Mouse (Mus musculus): ENCODE results near the gene Fxn. TPM values are rescaled to one million over a fixed set of nuclear protein-coding genes. Genes with fewer than 3 reads are reported as not detected.
A peak's percentile ranks its signal among the peaks of the same experiment; 100 is the strongest.

The Fxn gene
- total RNA-seq, 2 experiments from 2014 or later = 7.4 to 8.8 TPM

DNA sequence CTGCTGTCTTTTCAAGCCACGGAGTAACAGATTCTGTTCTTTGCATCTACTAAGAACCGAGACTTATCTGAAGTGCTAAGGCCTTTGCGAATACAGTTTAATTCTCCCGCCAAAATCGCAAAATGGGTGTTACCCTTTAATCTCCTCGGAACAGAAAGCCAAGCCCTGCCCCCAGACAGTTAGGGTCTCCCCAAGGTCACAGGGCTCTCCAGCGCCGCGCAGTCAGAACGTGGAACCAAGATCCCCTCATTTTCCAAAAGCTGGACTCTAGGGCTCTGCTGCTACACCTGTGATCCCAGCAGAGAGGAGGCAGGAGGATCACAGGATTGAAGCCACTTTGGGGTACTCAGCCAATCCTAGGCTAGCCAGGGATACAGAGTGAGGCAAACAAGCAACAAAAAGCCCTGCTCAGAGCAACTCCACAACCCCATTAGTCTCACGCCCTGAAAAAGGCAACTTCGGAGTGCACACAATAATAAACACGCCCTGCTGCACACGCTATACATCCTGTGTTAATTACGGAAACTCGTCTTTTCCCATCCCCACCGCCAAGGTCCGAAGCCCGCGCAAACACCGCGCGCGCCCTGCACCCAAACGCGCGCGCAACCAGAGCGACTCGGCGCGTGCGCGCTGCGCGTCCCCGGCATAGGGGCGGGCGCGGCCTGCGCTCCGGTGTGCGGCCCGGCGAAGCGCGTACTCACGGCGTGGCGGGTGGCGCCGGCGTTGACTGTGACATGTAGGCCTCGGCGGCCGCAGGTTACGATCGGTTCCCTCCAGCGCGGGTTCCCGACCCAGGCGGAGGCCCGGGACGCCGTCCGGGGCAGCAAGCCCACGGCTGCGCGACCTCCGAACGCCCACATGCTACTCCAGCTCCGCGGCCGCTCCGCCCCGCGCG, 452 bp downstream of the Fxn start:
- Histone ChIP-seq H3K27ac (peak overlapping the region; percentile 97), H3K4me3 (peak overlapping the region; percentile 68)
- DNase-seq (ENCODE audit: low spot score in 2 of 2) = peak in 1 of 2 experiments; percentile 68
- TF ChIP-seq CTCF (conservative IDR thresholded peaks at IDR 0.05) = peak; percentile 82

DNA sequence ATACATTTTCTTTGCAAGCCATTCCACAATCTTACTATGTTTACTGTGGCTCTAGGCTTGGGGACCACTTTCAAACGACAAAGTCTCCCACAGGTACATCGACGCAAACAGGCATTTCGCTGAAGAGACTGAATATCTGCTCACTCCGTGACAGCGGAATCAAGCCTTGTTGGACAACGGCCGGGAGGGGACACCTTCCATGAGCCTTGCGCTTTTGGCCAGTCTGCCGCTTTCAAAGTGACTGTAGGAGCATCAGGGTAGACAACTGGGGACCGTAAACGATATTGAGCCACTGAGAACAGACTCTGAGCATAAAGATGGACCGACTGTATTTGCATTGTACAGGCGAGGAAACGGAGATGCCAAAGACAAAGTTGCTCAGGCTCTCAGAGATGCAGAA, 1.5 kb downstream of the Fxn start:
- no peak for DNase-seq (ENCODE audit: low spot score in 2 of 2)
- no peak overlapping the region for H3K27ac ChIP-seq
- H3K4me3 ChIP-seq = no peak overlapping the region
- TF ChIP-seq CTCF (conservative IDR thresholded peaks at IDR 0.05) = no peak

DNA sequence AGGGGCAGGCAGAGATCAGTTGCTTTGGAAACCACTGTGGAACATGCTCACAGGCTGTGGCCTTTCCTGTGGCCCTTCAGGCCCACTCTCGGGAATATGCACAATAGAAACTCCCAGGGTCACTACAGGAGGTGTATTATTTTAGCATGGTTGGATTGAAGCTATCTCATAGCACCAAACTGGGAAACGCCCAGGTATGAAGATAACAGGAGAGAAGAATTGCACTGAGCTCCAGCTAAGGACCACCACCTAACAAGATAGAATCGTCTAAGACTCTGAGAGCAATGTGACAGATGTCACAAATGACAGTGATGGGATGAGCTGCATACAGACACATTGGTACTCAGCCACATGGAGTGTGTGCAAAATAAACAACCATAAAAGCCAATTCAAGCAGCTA, 6.1 kb downstream of the Fxn start:
- H3K4me3 ChIP-seq = no peak overlapping the region
- no peak overlapping the region for H3K27ac ChIP-seq
- no peak for DNase-seq (ENCODE audit: low spot score in 2 of 2)
- TF ChIP-seq CTCF (conservative IDR thresholded peaks at IDR 0.05) = no peak

DNA sequence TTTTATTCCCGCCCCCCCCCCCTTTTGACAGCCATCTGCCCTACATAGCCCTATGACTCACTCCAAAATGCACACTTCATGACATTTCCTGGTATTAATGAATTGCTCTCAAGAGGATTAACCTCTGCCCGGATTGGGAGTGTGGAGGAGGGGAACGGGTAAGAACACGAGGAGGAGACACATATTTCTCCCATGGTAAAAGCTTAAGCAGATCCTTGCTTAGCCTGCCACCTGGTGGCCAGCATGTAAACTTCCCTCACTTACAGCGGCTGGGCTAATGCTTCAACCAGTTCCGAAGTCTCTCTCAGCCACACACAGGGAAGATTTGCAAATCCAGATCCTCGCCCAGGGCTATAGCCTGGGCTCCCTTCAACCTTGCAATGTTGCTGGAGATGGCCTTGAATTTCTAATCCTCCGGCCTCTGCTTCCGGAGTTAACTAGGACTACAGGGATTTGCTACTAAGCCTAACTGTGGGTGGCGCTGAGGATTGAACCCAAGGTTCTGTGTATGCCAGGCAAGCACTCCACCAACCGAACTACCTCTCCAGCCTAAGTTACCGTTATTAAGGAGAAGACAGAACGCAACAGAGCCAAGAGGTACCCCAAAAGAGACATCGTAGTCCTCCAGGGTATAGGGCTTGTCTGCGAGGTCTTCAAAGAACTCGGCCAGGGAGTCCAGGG, 8.5 kb downstream of the Fxn start:
- DNase-seq (ENCODE audit: low spot score in 2 of 2) = peak; percentile 84 to 89
- peak overlapping the region; percentile 40 for H3K4me3 ChIP-seq
- H3K27ac ChIP-seq = peak overlapping the region; percentile 65; the same call in 1 of the 2 replicates
- peak; percentile 93 for TF ChIP-seq CTCF (conservative IDR thresholded peaks at IDR 0.05)

DNA sequence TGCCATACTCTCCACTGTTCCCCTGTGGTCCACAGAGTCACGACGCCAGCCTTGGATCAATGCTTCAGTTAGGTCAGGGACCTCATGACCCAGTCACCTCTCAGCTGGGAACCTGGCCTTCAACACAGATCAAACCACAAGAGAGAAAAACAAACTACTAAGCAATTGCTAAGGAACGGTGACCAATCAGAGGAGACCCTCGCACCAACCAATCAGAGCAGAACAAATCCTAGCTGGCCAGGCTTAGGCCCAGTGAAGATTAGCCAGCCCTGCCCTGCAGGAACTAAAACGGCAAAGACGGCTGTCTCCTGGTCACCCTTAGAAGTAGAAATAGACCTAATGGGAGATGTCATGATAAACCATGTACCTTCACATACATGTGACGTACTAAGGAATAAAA, 9.1 kb downstream of the Fxn start:
- Histone ChIP-seq H3K27ac (peak overlapping the region; percentile 65; the same call in 1 of the 2 replicates), H3K4me3 (peak overlapping the region; percentile 40)
- peak in 1 of 2 experiments; percentile 32 for DNase-seq (ENCODE audit: low spot score in 2 of 2)
- TF ChIP-seq CTCF (conservative IDR thresholded peaks at IDR 0.05) = no peak

DNA sequence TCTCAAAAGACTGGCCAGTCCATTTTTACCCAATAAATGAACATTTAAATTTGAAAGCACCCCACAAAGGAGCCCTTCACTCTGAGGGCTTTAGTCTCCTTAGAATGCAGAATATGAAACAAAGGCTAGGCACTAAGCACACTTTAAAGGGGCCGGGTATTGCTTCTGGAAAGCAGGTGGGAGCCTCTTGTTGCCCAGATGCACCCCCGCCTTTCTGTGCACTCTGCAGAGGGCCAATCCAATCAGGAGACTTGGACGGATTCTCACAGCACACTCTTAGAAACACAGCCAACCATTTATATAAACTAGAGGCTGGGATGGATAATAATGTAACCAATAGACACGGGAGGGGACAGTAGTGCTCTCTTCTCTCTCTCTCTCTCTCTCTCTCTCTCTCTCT, 11.9 kb downstream of the Fxn start:
- TF ChIP-seq CTCF (conservative IDR thresholded peaks at IDR 0.05) = no peak
- no peak for DNase-seq (ENCODE audit: low spot score in 2 of 2)
- peak overlapping the region; percentile 64 for H3K27ac ChIP-seq
- no peak overlapping the region for H3K4me3 ChIP-seq

DNA sequence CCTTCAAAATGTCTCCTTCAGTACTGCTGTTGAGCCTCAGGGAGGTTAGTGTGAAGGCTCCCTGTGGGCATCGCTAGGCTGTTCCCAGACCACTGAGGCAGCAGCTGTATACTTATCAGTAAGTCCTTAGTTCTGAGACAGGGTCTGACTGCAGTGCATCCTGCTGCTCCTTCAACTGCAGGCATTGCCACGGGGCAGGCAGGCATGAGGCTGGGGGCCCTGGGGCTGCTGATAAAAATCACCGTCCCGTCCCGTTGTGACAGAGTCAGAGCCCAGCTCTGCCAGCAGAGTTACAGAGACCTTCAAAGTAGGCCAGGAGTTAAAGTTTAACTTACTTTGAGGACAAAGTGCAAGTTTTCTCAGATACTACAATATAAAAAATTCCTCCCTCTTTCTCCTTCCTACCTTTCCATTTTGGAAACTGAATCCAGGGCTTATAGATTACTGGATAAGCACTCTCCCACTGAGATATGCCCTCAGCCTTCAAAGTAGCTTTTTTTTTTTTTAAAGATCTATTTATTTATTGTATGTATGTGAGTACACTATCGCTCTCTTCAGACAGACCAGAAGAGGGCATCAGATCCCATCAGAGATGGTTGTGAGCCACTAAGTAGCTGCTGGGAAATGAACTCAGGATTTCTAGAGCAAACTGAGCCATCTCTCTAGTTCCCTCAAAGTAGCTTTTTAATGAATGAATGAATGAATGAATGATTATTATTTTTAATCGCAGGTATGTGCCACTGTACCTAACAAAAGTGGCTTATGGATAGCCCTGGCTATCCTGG, 14.2 kb downstream of the Fxn start:
- no peak overlapping the region for H3K27ac ChIP-seq
- TF ChIP-seq CTCF (conservative IDR thresholded peaks at IDR 0.05) = peak; percentile 29; the same call in 1 of the 2 replicates
- DNase-seq (ENCODE audit: low spot score in 2 of 2) = no peak

DNA sequence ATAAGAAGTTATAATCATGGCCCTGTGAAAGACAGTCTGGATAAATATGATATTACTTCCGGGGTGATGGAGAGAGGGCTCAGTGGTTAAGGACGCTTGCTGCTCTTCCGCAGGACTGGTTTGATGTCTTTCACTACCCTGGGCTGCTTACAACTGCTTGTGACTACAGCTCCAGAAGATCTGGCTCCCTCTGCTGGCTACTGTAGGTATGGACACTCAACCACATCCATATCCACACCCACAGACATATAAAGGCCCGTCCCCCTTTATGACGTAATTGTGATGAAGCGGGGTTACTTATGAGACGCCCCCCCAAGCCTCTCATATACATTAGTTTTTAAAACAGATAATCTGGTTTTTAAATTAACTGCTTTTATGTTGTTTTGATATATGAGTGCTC, 15.4 kb downstream of the Fxn start:
- H3K27ac ChIP-seq = no peak overlapping the region
- peak; percentile 68 to 83 for DNase-seq (ENCODE audit: low spot score in 2 of 2)
- TF ChIP-seq CTCF (conservative IDR thresholded peaks at IDR 0.05) = peak; percentile 90
- H3K4me3 ChIP-seq = no peak overlapping the region

More for the DNA sequence above, 14.2 kb downstream of the Fxn start:
- H3K4me3 ChIP-seq = no peak overlapping the region

DNA sequence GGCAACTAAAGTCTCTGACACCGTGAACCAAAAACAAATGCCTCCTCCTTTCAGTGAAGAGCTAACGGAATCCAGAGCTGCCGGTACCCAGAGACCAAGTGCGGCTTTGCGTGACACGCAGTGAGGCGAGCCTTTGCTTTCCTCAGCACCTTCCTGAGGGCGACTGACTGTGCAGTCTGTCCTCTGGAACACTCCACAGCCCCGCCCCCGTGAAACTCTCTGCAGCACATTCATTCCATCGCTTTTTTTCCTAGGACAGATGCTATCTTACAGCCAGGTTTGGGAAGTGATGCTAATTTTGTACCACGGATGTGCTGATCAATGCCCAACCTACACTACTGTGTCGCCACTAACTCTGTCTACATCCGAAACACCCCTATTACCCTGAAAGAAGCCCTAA, 17.7 kb downstream of the Fxn start:
- DNase-seq (ENCODE audit: low spot score in 2 of 2) = no peak
- no peak for TF ChIP-seq CTCF (conservative IDR thresholded peaks at IDR 0.05)
- no peak overlapping the region for H3K4me3 ChIP-seq
- no peak overlapping the region for H3K27ac ChIP-seq

DNA sequence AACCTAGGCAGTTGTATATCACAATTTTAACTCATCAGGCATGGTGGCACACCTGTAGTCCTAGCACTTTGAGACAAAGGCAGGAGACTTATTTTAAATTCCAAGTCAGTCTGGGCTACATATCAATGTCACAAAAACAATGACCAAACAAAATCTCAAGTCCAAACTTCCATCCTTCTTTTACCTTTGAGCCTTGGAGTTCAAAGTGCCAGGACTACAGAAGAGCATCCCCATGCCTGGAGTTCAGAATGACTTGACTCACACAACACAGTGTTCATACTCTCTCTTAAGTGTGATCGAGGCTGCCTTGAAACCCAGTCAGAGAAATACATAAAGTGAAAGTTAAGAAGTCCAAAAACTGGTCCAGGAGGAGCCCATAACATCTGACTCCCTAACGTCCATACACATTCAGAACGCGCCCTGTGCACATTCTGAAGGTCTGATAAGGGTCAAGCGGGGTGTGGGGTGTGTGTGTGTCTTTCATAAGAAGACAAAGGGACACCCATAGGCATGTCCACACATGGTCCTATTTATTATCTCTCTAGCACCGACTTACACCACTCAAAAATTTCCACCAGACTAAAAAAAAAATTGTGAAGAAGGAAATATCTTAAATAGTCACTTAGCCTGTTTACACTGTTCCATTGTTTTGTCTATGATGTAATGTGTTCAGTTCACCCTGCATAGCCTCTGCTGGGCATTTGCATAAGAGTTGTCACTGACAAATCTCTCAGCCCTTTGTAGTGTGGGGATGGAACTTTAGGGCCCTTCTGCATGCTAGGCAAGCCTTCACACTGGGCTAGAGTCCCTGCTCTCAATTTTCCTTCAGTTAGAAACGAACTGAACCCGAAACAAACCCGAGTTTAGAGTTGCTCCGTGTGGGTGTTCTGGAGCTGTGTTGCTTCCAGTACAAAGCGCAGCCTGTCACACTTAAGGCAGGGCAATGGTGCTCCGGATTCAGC, 20.7 kb downstream of the Fxn start:
- no peak for DNase-seq (ENCODE audit: low spot score in 2 of 2)
- Histone ChIP-seq H3K27ac (peak overlapping the region; percentile 80), H3K4me3 (no peak overlapping the region)
- no peak for TF ChIP-seq CTCF (conservative IDR thresholded peaks at IDR 0.05)

DNA sequence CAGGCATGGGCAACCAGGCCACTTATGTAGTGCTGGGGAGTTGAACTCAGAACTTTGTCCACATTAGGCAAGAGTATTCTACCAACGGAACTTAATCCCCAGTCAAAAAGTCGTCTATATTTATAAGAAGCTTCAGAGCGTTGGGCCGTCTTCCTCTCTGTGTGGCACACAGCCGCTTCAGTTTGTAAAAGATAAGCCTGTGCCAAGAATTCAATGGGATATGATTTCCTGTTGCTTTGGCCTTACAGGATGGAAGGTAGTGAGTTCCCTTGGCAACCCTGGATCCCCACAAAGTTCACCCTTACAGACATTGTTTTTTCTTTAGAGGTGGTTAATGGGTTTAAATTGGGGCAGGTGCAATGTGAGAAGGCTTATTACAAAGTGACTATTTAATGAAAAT, 22.0 kb downstream of the Fxn start:
- no peak overlapping the region for H3K27ac ChIP-seq
- no peak for DNase-seq (ENCODE audit: low spot score in 2 of 2)
- TF ChIP-seq CTCF (conservative IDR thresholded peaks at IDR 0.05) = no peak
- H3K4me3 ChIP-seq = no peak overlapping the region

DNA sequence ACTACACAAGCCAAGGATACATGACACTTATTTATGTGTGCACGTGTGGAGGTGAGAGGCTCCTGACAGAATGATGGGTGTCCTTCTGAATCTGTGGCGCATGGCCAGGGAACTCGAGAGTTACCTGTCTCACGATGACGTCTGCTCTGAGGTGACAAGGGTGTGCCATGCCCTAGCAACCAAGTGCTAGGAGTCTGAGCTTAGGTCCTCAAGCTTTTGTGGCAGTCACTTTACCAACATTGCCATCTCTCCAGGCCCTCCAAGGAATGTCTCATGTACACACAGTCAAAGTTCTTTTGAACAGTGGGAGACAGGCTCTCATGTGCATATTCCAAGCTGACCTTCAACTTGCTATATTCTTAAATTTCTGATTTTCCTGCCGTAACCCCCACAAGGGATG, 22.4 kb downstream of the Fxn start:
- TF ChIP-seq CTCF (conservative IDR thresholded peaks at IDR 0.05) = no peak
- H3K4me3 ChIP-seq = no peak overlapping the region
- H3K27ac ChIP-seq = no peak overlapping the region
- no peak for DNase-seq (ENCODE audit: low spot score in 2 of 2)
